Mouse (Mus musculus): ENCODE data around the gene Tas2r108. TPM values are rescaled to one million over a fixed set of nuclear protein-coding genes. Genes with fewer than 3 reads are reported as not detected.

The Tas2r108 gene
- polyA plus RNA-seq, 1 experiment from 2014 or later = not detected

Other genes with a start within 250 kb of the Tas2r108 start
- gene Agk, start 168.4 kb upstream of the Tas2r108 start, polyA plus RNA-seq (2016; fragmentation: Nextera tagmentation; extraction: Ambion mirVana) = 46.3 and 47.6 TPM in 2 replicates
- gene E330009J07Rik, start 57.4 kb upstream of the Tas2r108 start, polyA plus RNA-seq (2016; fragmentation: Nextera tagmentation; extraction: Ambion mirVana) = 12.2 and 12.5 TPM in 2 replicates
- gene Wee2, start 54.4 kb upstream of the Tas2r108 start, polyA plus RNA-seq (2016; fragmentation: Nextera tagmentation; extraction: Ambion mirVana) = 0.07 TPM in 1 of 2 replicates, not detected in the other
- gene Ssbp1, start 22.2 kb upstream of the Tas2r108 start, polyA plus RNA-seq (2016; fragmentation: Nextera tagmentation; extraction: Ambion mirVana) = 226 and 228 TPM in 2 replicates
- not detected in 2 replicates for gene Tas2r137, start 2.3 kb upstream of the Tas2r108 start, polyA plus RNA-seq (2016; fragmentation: Nextera tagmentation; extraction: Ambion mirVana)
- gene Prss37, start 26.0 kb downstream of the Tas2r108 start, polyA plus RNA-seq (2016; fragmentation: Nextera tagmentation; extraction: Ambion mirVana) = not detected in 2 replicates
- gene Olfr461, start 61.5 kb downstream of the Tas2r108 start, polyA plus RNA-seq (2016; fragmentation: Nextera tagmentation; extraction: Ambion mirVana) = 0.11 and 0.22 TPM in 2 replicates
- not detected in 2 replicates for gene Olfr460, start 76.0 kb downstream of the Tas2r108 start, polyA plus RNA-seq (2016; fragmentation: Nextera tagmentation; extraction: Ambion mirVana)
- gene Clec5a, start 92.3 kb downstream of the Tas2r108 start, polyA plus RNA-seq (2016; fragmentation: Nextera tagmentation; extraction: Ambion mirVana) = 0.31 and 0.55 TPM in 2 replicates
- gene Tas2r138, start 119.8 kb downstream of the Tas2r108 start, polyA plus RNA-seq (2016; fragmentation: Nextera tagmentation; extraction: Ambion mirVana) = not detected in 2 replicates
- gene Mgam, start 135.3 kb downstream of the Tas2r108 start, polyA plus RNA-seq (2016; fragmentation: Nextera tagmentation; extraction: Ambion mirVana) = not detected in 2 replicates

Data from midbrain, embryonic 10.5 days (tissue).